Mouse (Mus musculus): ENCODE results near the gene Rdh8. TPM values are rescaled to one million over a fixed set of nuclear protein-coding genes. Genes with fewer than 3 reads are reported as not detected.

The Rdh8 gene
- total and polyA plus RNA-seq, 2 experiments from 2014 or later = not detected

GRCm38 (mm10) chr9:20837184-20837947 lies 19.1 kb downstream of the Rdh8 start:
- Histone ChIP-seq H3K4me1 (ENCODE audit: control insufficient read depth, insufficient read depth) (no peaks in the 10 kb centered on the region), H3K4me2 (ENCODE audit: low read depth, low read length) (no peak overlapping the region), H3K9ac (replicated peaks; ENCODE audit: low read depth, low read length) (no peak overlapping the region), H3K27ac (ENCODE audit: low read depth) (no peak overlapping the region), H3K27me3 (ENCODE audit: control insufficient read depth, insufficient read depth, low read length) (no peaks in the 10 kb centered on the region), H3K9me3 (replicated peaks; ENCODE audit: control insufficient read depth, low read length) (no peaks in the 10 kb centered on the region), H3K36me3 (replicated peaks; ENCODE audit: control insufficient read depth, insufficient read depth, low read length) (no peaks in the 10 kb centered on the region), H3K4me3 (ENCODE audit: low read depth, low read length) (no peak overlapping the region)
- ATAC-seq (ENCODE audit: insufficient read depth, low read depth) = no peak
- no peak for DNase-seq (ENCODE audit: low spot score)
- TF ChIP-seq EP300 (IDR thresholded peaks at IDR 0.05; ENCODE audit: low read depth) = no peak
- TF ChIP-seq CTCF (IDR thresholded peaks at IDR 0.05; ENCODE audit: low read depth) = no peak
- 76% methylated on average over 9 of the region's 9 CpGs for WGBS

- no peak overlapping the region for H3K4me2 ChIP-seq (ENCODE audit: low read depth, low read length)
- H3K27me3 ChIP-seq (ENCODE audit: control insufficient read depth, insufficient read depth, low read length) = no peaks in the 10 kb centered on the region
- no peaks in the 10 kb centered on the region for H3K9me3 ChIP-seq (replicated peaks; ENCODE audit: control insufficient read depth, low read length)
- no peak for ATAC-seq (ENCODE audit: insufficient read depth, low read depth)
- H3K4me3 ChIP-seq (ENCODE audit: low read depth, low read length) = no peak overlapping the region
- TF ChIP-seq CTCF (IDR thresholded peaks at IDR 0.05; ENCODE audit: low read depth) = no peak
- TF ChIP-seq EP300 (IDR thresholded peaks at IDR 0.05; ENCODE audit: low read depth) = no peak
- WGBS = 59% methylated on average over 6 of the region's 6 CpGs
- DNase-seq (ENCODE audit: low spot score) = no peak
- no peak overlapping the region for H3K27ac ChIP-seq (ENCODE audit: low read depth)
- no peaks in the 10 kb centered on the region for H3K4me1 ChIP-seq (ENCODE audit: control insufficient read depth, insufficient read depth)
- no peak overlapping the region for H3K9ac ChIP-seq (replicated peaks; ENCODE audit: low read depth, low read length)
- H3K36me3 ChIP-seq (replicated peaks; ENCODE audit: control insufficient read depth, insufficient read depth, low read length) = no peaks in the 10 kb centered on the region
Observed at GRCm38 (mm10) chr9:20838931-20839330, 20.6 kb downstream of the Rdh8 start.

GRCm38 (mm10) chr9:20842211-20842610 lies 23.9 kb downstream of the Rdh8 start:
- Histone ChIP-seq H3K27me3 (ENCODE audit: control insufficient read depth, insufficient read depth, low read length) (no peaks in the 10 kb centered on the region), H3K4me1 (ENCODE audit: control insufficient read depth, insufficient read depth) (no peaks in the 10 kb centered on the region), H3K27ac (ENCODE audit: low read depth) (no peak overlapping the region), H3K4me3 (ENCODE audit: low read depth, low read length) (no peak overlapping the region), H3K9me3 (replicated peaks; ENCODE audit: control insufficient read depth, low read length) (no peaks in the 10 kb centered on the region), H3K4me2 (ENCODE audit: low read depth, low read length) (no peak overlapping the region), H3K9ac (replicated peaks; ENCODE audit: low read depth, low read length) (no peak overlapping the region), H3K36me3 (replicated peaks; ENCODE audit: control insufficient read depth, insufficient read depth, low read length) (no peaks in the 10 kb centered on the region)
- no peak for TF ChIP-seq CTCF (IDR thresholded peaks at IDR 0.05; ENCODE audit: low read depth)
- TF ChIP-seq EP300 (IDR thresholded peaks at IDR 0.05; ENCODE audit: low read depth) = no peak
- DNase-seq (ENCODE audit: low spot score) = no peak
- 38% methylated on average over 4 of the region's 4 CpGs for WGBS
- no peak for ATAC-seq (ENCODE audit: insufficient read depth, low read depth)

GRCm38 (mm10) chr9:20842670-20843069 lies 24.4 kb downstream of the Rdh8 start:
- TF ChIP-seq EP300 (IDR thresholded peaks at IDR 0.05; ENCODE audit: low read depth) (no peak), CTCF (IDR thresholded peaks at IDR 0.05; ENCODE audit: low read depth) (peak; percentile 48)
- Histone ChIP-seq H3K36me3 (replicated peaks; ENCODE audit: control insufficient read depth, insufficient read depth, low read length) (no peaks in the 10 kb centered on the region), H3K4me3 (ENCODE audit: low read depth, low read length) (no peak overlapping the region), H3K4me2 (ENCODE audit: low read depth, low read length) (no peak overlapping the region), H3K4me1 (ENCODE audit: control insufficient read depth, insufficient read depth) (no peaks in the 10 kb centered on the region), H3K9ac (replicated peaks; ENCODE audit: low read depth, low read length) (no peak overlapping the region), H3K27me3 (ENCODE audit: control insufficient read depth, insufficient read depth, low read length) (no peaks in the 10 kb centered on the region), H3K9me3 (replicated peaks; ENCODE audit: control insufficient read depth, low read length) (no peaks in the 10 kb centered on the region), H3K27ac (ENCODE audit: low read depth) (no peak overlapping the region)
- no peak for ATAC-seq (ENCODE audit: insufficient read depth, low read depth)
- 21% methylated on average over 2 of the region's 2 CpGs for whole genome bisulfite sequencing
- DNase-seq (ENCODE audit: low spot score) = no peak

GRCm38 (mm10) chr9:20850179-20850578 lies 31.9 kb downstream of the Rdh8 start:
- ATAC-seq (ENCODE audit: insufficient read depth, low read depth) = no peak
- DNase-seq (ENCODE audit: low spot score) = no peak
- H3K9me3 ChIP-seq (replicated peaks; ENCODE audit: control insufficient read depth, low read length) = no peaks in the 10 kb centered on the region
- H3K4me2 ChIP-seq (ENCODE audit: low read depth, low read length) = no peak overlapping the region
- TF ChIP-seq CTCF (IDR thresholded peaks at IDR 0.05; ENCODE audit: low read depth) (no peak), EP300 (IDR thresholded peaks at IDR 0.05; ENCODE audit: low read depth) (no peak)
- H3K4me3 ChIP-seq (ENCODE audit: low read depth, low read length) = no peak overlapping the region
- 71% methylated on average over 2 of the region's 2 CpGs for WGBS
- H3K9ac ChIP-seq (replicated peaks; ENCODE audit: low read depth, low read length) = no peak overlapping the region
- no peaks in the 10 kb centered on the region for H3K4me1 ChIP-seq (ENCODE audit: control insufficient read depth, insufficient read depth)
- H3K27me3 ChIP-seq (ENCODE audit: control insufficient read depth, insufficient read depth, low read length) = no peaks in the 10 kb centered on the region
- H3K36me3 ChIP-seq (replicated peaks; ENCODE audit: control insufficient read depth, insufficient read depth, low read length) = no peaks in the 10 kb centered on the region
- H3K27ac ChIP-seq (ENCODE audit: low read depth) = no peak overlapping the region

GRCm38 (mm10) chr9:20857131-20857530 lies 38.8 kb downstream of the Rdh8 start:
- DNase-seq (ENCODE audit: low spot score) (peak; percentile 64), ATAC-seq (ENCODE audit: insufficient read depth, low read depth) (peak; percentile 44; the same call in 1 of the 2 replicates)
- Histone ChIP-seq H3K4me1 (ENCODE audit: control insufficient read depth, insufficient read depth) (no peaks in the 10 kb centered on the region), H3K4me3 (ENCODE audit: low read depth, low read length) (no peak overlapping the region), H3K9me3 (replicated peaks; ENCODE audit: control insufficient read depth, low read length) (no peaks in the 10 kb centered on the region), H3K27ac (ENCODE audit: low read depth) (no peak overlapping the region), H3K4me2 (ENCODE audit: low read depth, low read length) (no peak overlapping the region), H3K27me3 (ENCODE audit: control insufficient read depth, insufficient read depth, low read length) (no peaks in the 10 kb centered on the region), H3K36me3 (replicated peaks; ENCODE audit: control insufficient read depth, insufficient read depth, low read length) (no peaks in the 10 kb centered on the region), H3K9ac (replicated peaks; ENCODE audit: low read depth, low read length) (no peak overlapping the region)
- 9% methylated on average over 6 of the region's 6 CpGs for WGBS
- TF ChIP-seq CTCF (IDR thresholded peaks at IDR 0.05; ENCODE audit: low read depth) = no peak
- TF ChIP-seq EP300 (IDR thresholded peaks at IDR 0.05; ENCODE audit: low read depth) = no peak

All from heart, postnatal 0 days (tissue).